Mouse (Mus musculus) midbrain, embryonic 16.5 days (tissue): ENCODE measurements at regions not wholly inside any gene's neighbourhood (a gene's known extent, or its start where the extent isn't known, plus 50 kb on each side); places are given as distances from the start of the nearest gene placed in this dataset.

Experiments used
- ATAC-seq: fragments of 200-750 bp; cut with Nextera tagmentation; 2 replicates; pipeline ENCODE4 v1.8.0; 2017; ENCODE audit warnings: moderate TSS enrichment
- H3K27ac ChIP-seq: fragments of 300-500 bp; sonication (generic); 2 replicates; pipeline ENCODE4 v1.5.1; 2014; ENCODE audit warnings: mild to moderate bottlenecking, low read length, mixed read lengths
- H3K27me3 ChIP-seq: fragments of 300-500 bp; sonication (generic); 2 replicates; pipeline ENCODE4 v1.6.1; 2014; ENCODE audit warnings: low read depth, low read length, mixed read lengths; ENCODE audit not compliant: control insufficient read depth, insufficient read depth
- H3K36me3 ChIP-seq: fragments of 300-500 bp; sonication (generic); 2 replicates; pipeline ENCODE4 v1.6.1; 2014; ENCODE audit warnings: mild to moderate bottlenecking, low read length, moderate library complexity, mixed read lengths; ENCODE audit not compliant: control insufficient read depth, insufficient read depth
- H3K4me1 ChIP-seq: fragments of 300-500 bp; sonication (generic); 2 replicates; pipeline ENCODE4 v1.6.1; 2014; ENCODE audit warnings: mild to moderate bottlenecking, low read length, mixed read lengths; ENCODE audit not compliant: control insufficient read depth, insufficient read depth
- H3K4me2 ChIP-seq: fragments of 300-500 bp; sonication (generic); 2 replicates; pipeline ENCODE4 v1.6.1; 2014; ENCODE audit warnings: mild to moderate bottlenecking, low read length, mixed read lengths
- H3K4me3 ChIP-seq: fragments of 300-500 bp; sonication (generic); 2 replicates; pipeline ENCODE4 v1.5.1; 2014; ENCODE audit warnings: low read depth, mild to moderate bottlenecking, low read length, moderate library complexity, mixed read lengths
- H3K9ac ChIP-seq: fragments of 300-500 bp; sonication (generic); 2 replicates; pipeline ENCODE4 v1.6.1; 2014; ENCODE audit warnings: low read depth, low read length, mixed read lengths
- H3K9me3 ChIP-seq: fragments of 300-500 bp; sonication (generic); replicated peaks from 2 replicates; pipeline ENCODE4 v1.6.1; 2014; ENCODE audit warnings: mild to moderate bottlenecking, low read length, mixed read lengths; ENCODE audit not compliant: control insufficient read depth, poor library complexity, severe bottlenecking
- WGBS: fragments of 180-500 bp; shearing (Covaris S2); extraction: QIAGEN DNeasy Blood & Tissue Kit; methylation state at CpG from one replicate; pipeline ENCODE4 v1.1.7; 2014; 5-methylcytosine and 5-hydroxymethylcytosine counted together

DNA sequence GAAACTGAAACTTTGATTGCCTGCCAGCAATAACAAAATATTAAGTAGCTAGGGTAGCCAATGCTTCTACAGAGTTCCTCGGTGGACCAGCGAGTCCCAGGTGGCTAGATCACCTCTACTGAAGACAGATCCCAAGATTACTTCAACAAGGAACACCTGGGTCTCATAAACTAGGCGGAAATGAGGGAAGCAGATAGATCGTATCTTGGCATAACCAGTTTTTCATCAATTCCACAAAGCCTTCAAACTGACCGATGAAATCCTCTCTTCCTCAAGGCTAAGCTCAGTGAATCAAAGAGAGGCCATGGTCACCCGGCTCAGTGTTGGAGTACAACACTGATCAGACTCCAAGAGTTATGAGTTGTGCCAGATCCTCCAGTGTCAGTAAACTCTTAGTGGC lies 400.4 kb upstream of the Sphkap start:
- Histone ChIP-seq H3K36me3 (no peaks in the 10 kb centered on the region), H3K9me3 (no peaks in the 10 kb centered on the region), H3K4me3 (no peak overlapping the region), H3K4me1 (no peaks in the 10 kb centered on the region), H3K27ac (no peak overlapping the region), H3K27me3 (no peaks in the 10 kb centered on the region), H3K4me2 (no peak overlapping the region), H3K9ac (no peak overlapping the region)
- 93% methylated on average over 6 of the region's 6 CpGs for WGBS
- no peak for ATAC-seq

DNA sequence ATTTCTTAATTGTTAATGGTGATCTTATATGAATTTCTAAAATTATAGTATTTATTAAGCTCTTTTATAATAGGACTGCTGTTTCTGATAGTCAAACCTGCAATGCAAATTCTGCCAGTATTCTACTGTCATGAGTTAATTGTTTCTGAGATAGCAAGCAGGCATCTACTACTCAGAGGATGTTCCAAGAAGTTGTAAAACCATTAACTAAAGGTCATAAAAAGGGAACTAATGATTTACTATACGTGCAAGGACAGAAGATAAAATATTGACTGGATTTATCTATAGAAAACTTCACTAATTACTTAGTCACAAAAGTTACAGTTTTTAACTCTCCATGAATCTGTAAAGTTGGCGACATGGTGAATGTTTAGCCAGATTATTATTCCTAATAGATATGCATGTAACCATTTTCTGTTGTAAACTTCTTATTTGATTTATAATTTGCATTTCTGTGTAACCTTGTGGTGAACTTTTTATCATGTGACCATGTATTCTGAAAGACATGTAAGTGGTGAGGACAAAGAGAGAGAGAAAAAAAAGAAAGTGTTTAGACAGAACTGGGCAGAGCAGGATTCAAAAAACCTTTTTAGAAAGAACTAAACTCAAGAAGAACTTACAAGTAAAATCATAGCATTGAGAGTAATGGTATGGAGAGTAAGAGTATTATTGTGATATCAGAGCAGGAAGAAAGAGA lies 395.5 kb upstream of the Sphkap start:
- WGBS = 80% methylated on average over 2 of the region's 2 CpGs
- Histone ChIP-seq H3K9me3 (no peaks in the 10 kb centered on the region), H3K4me2 (no peak overlapping the region), H3K27me3 (no peaks in the 10 kb centered on the region), H3K9ac (no peak overlapping the region), H3K4me1 (no peaks in the 10 kb centered on the region), H3K4me3 (no peak overlapping the region), H3K36me3 (no peaks in the 10 kb centered on the region), H3K27ac (no peak overlapping the region)
- no peak for ATAC-seq

DNA sequence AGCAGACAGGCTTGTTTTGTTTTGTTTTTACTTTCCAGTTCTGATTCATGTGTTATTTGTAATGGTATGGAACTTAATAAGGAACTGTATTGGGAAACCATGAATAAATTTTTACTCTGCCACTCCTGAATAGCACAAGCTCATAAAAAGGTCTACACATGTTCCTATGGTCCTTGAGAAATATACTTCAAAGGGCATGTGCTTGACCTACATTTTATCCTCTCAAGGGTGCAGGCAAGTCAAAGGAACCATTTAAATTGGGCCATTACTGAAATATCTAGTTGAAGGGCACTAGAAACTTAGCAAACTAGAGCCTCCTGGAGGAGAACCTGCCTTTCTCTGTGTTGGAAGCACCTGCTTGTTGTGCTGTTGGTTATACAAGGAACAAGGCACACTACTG lies 393.8 kb upstream of the Sphkap start:
- Histone ChIP-seq H3K4me3 (no peak overlapping the region), H3K4me2 (no peak overlapping the region), H3K4me1 (no peaks in the 10 kb centered on the region), H3K36me3 (no peaks in the 10 kb centered on the region), H3K9ac (no peak overlapping the region), H3K27ac (no peak overlapping the region), H3K27me3 (no peaks in the 10 kb centered on the region), H3K9me3 (no peaks in the 10 kb centered on the region)
- ATAC-seq = no peak

DNA sequence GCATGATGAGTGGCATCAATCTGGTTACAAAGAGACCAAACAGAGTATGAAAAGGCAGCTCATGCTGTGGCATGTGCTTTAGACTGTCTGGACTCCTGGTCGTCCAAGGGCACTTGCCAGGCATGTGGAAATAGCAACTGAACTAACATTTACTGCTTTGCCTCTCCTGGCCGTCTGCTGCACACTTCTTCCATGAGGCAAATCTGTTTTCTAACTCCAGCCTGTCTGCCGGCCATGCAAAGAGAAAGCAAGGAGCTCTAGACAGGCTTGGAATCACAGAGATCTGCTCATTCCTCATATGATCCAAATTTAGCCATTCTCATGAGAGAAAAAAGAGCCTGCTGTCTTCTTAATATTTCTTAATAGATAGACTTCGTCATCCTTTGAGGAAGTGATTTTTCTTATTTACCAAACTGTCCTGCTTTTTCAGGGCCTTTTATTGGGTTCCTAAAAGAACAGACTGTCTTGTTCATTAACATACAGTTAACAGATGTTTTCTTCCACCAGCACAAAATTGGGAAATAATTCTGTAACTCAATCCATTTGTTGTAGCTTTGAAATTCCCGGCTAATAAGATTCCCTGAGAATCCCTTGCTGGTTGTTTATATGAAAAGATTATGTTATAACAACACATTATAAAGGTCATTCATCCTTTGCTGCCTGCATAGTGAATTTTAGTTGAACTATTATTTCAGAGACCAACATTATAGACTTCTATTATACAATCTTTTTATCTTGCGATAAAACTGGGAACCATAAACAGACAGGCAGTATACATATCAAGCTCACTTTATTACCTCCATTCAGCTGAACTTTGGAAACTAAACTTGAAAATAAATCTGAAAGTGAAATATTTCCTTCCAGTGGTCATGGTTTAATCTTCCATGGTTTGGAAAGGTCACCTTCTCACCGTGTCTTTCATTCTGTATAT lies 389.2 kb upstream of the Sphkap start:
- Histone ChIP-seq H3K9ac (no peak overlapping the region), H3K4me3 (no peak overlapping the region), H3K9me3 (no peaks in the 10 kb centered on the region), H3K4me2 (no peak overlapping the region), H3K27ac (no peak overlapping the region), H3K4me1 (no peaks in the 10 kb centered on the region), H3K27me3 (no peaks in the 10 kb centered on the region), H3K36me3 (no peaks in the 10 kb centered on the region)
- 65% methylated on average over 7 of the region's 7 CpGs for WGBS
- no peak for ATAC-seq

- Histone ChIP-seq H3K27me3 (no peaks in the 10 kb centered on the region), H3K27ac (no peak overlapping the region), H3K9me3 (no peaks in the 10 kb centered on the region), H3K4me3 (no peak overlapping the region), H3K4me2 (no peak overlapping the region), H3K4me1 (no peaks in the 10 kb centered on the region), H3K36me3 (no peaks in the 10 kb centered on the region), H3K9ac (no peak overlapping the region)
- no peak for ATAC-seq
- 57% methylated on average over 1 of the region's 1 CpGs for WGBS
Measured at GRCm38 (mm10) chr1:83777151-83777550, 369.2 kb upstream of the Sphkap start.

GRCm38 (mm10) chr1:83771160-83771559 lies 363.2 kb upstream of the Sphkap start:
- Histone ChIP-seq H3K4me3 (no peak overlapping the region), H3K36me3 (no peaks in the 10 kb centered on the region), H3K9me3 (no peaks in the 10 kb centered on the region), H3K4me1 (no peaks in the 10 kb centered on the region), H3K9ac (no peak overlapping the region), H3K4me2 (no peak overlapping the region), H3K27ac (no peak overlapping the region), H3K27me3 (no peaks in the 10 kb centered on the region)
- no peak for ATAC-seq
- 70% methylated on average over 3 of the region's 3 CpGs for WGBS

- no peaks in the 10 kb centered on the region for H3K4me1 ChIP-seq
- no peaks in the 10 kb centered on the region for H3K27me3 ChIP-seq
- no peak overlapping the region for H3K27ac ChIP-seq
- H3K9me3 ChIP-seq = no peaks in the 10 kb centered on the region
- H3K4me3 ChIP-seq = no peak overlapping the region
- no peaks in the 10 kb centered on the region for H3K36me3 ChIP-seq
- 87% methylated on average over 4 of the region's 4 CpGs for WGBS
- H3K4me2 ChIP-seq = no peak overlapping the region
- no peak overlapping the region for H3K9ac ChIP-seq
- no peak for ATAC-seq
Measured at GRCm38 (mm10) chr1:83761499-83761898, 353.5 kb upstream of the Sphkap start.

DNA sequence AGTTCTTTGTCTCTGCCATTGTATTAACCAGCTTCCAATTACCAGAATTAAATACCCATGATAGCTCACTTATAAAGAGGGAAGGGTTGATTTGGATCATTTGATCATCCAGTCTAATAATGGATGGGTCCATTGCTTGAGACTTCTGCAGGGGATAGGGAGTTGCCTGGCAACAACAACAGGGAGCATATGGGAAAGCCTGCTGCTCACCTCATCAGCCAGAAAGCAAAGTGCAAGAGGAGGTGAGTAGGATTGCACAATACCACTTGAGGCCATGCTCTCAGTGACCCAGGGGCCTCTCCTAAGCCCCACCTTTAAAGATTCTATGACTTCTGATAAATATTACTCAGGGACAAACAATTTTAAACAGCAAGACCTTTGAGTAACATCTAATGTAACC lies 348.9 kb upstream of the Sphkap start:
- ATAC-seq = no peak
- H3K9me3 ChIP-seq = no peaks in the 10 kb centered on the region

GRCm38 (mm10) chr1:83755336-83755735 lies 347.3 kb upstream of the Sphkap start:
- Histone ChIP-seq H3K9ac (no peak overlapping the region), H3K4me3 (no peak overlapping the region), H3K9me3 (no peaks in the 10 kb centered on the region), H3K36me3 (no peaks in the 10 kb centered on the region), H3K4me1 (0 out of 2 replicates have a peak, but pooled peaks cover 2% of the 10 kb centered on the region), H3K4me2 (no peak overlapping the region), H3K27me3 (no peaks in the 10 kb centered on the region), H3K27ac (no peak overlapping the region)
- 33% methylated on average over 1 of the region's 1 CpGs for WGBS
- no peak for ATAC-seq

More for the DNA sequence above, 348.9 kb upstream of the Sphkap start:
- Histone ChIP-seq H3K4me3 (no peak overlapping the region), H3K4me1 (0 out of 2 replicates have a peak, but pooled peaks cover 2% of the 10 kb centered on the region), H3K4me2 (no peak overlapping the region), H3K9ac (no peak overlapping the region), H3K27ac (no peak overlapping the region), H3K27me3 (no peaks in the 10 kb centered on the region), H3K36me3 (no peaks in the 10 kb centered on the region)
